Mouse (Mus musculus) lung, embryonic 14.5 days (tissue): ENCODE results near the gene Gls. TPM values are rescaled to one million over a fixed set of nuclear protein-coding genes. Genes with fewer than 3 reads are reported as not detected.

ENCODE experiments used
- ATAC-seq: fragments of 200-750 bp; cut with Nextera tagmentation; 2 replicates; pipeline ENCODE4 v1.8.0; 2017; ENCODE audit warnings: mild to moderate bottlenecking, moderate TSS enrichment, moderate library complexity; ENCODE audit not compliant: insufficient read depth
- DNase-seq: peaks from one replicate; pipeline ENCODE4 v3.0.0-alpha.2; 2015
- H3K27ac ChIP-seq: fragments of 300-500 bp; sonication (generic); 2 replicates; pipeline ENCODE4 v1.5.1; 2014; ENCODE audit warnings: low read depth, mild to moderate bottlenecking, moderate library complexity
- H3K27me3 ChIP-seq: fragments of 300-500 bp; sonication (generic); 2 replicates; pipeline ENCODE4 v1.6.1; 2014; ENCODE audit warnings: low read length, control low read depth; ENCODE audit not compliant: insufficient read depth
- H3K36me3 ChIP-seq: fragments of 300-500 bp; sonication (generic); 2 replicates; pipeline ENCODE4 v1.6.1; 2014; ENCODE audit warnings: control low read depth; ENCODE audit not compliant: insufficient read depth
- H3K4me1 ChIP-seq: fragments of 300-500 bp; sonication (generic); 2 replicates; pipeline ENCODE4 v1.6.1; 2014; ENCODE audit warnings: antibody characterized with exemption, control low read depth; ENCODE audit not compliant: insufficient read depth
- H3K4me2 ChIP-seq: fragments of 300-500 bp; sonication (generic); 2 replicates; pipeline ENCODE4 v1.6.1; 2014; ENCODE audit warnings: mild to moderate bottlenecking
- H3K4me3 ChIP-seq: fragments of 300-500 bp; sonication (generic); 2 replicates; pipeline ENCODE4 v1.5.1; 2014; ENCODE audit warnings: low read depth, low read length
- H3K9ac ChIP-seq: fragments of 300-500 bp; sonication (generic); 2 replicates; pipeline ENCODE4 v1.6.1; 2014
- H3K9me3 ChIP-seq: fragments of 300-500 bp; sonication (generic); 2 replicates; pipeline ENCODE4 v1.6.1; 2016; ENCODE audit warnings: low read depth, low read length, control low read depth
- CTCF ChIP-seq: IDR thresholded peaks from 2 replicates; pipeline ENCODE4 v1.5.1; 2016; ENCODE audit warnings: antibody characterized with exemption, low read depth
- WGBS: fragments of 180-500 bp; shearing (Covaris S2); extraction: QIAGEN DNeasy Blood & Tissue Kit; methylation state at CpG from one replicate; pipeline ENCODE4 v1.1.7; 2014; 5-methylcytosine and 5-hydroxymethylcytosine counted together
- polyA plus RNA-seq: library from polyadenylated mRNA; unstranded; fragments of >200 nt; fragmentation: Nextera tagmentation; extraction: Ambion mirVana; gene quantifications from 2 replicates; pipeline ENCODE4 v1.2.1, GENCODE M21; 2014

Gls gene
- polyA plus RNA-seq, 1 experiment from 2014 or later, result 34.4 TPM

- H3K36me3 ChIP-seq, result no peaks in the 10 kb centered on the region
- H3K4me1 ChIP-seq, result peaks cover 10% of the 10 kb centered on the region; the same call in 1 of the 2 replicates
- no peak overlapping the region for H3K4me2 ChIP-seq
- H3K4me3 ChIP-seq, result no peak overlapping the region
- H3K27me3 ChIP-seq, result no peaks in the 10 kb centered on the region
- no peak for TF ChIP-seq CTCF
- no peak overlapping the region for H3K9ac ChIP-seq
- H3K9me3 ChIP-seq, result no peaks in the 10 kb centered on the region
- H3K27ac ChIP-seq, result no peak overlapping the region
- 65% methylated on average over 3 of the region's 3 CpGs for WGBS
- ATAC-seq (no peak), DNase-seq (no peak)
Measured at GRCm38 (mm10) chr1:52116441-52116840, 116.6 kb downstream of the Gls start.

- Histone ChIP-seq H3K9me3 (no peaks in the 10 kb centered on the region), H3K36me3 (no peaks in the 10 kb centered on the region), H3K4me3 (peak overlapping the region; percentile 36), H3K27me3 (no peaks in the 10 kb centered on the region), H3K4me1 (0 out of 2 replicates have a peak, but pooled peaks cover 6% of the 10 kb centered on the region), H3K4me2 (peak overlapping the region; percentile 71), H3K9ac (peak overlapping the region; percentile 59), H3K27ac (peak overlapping the region; percentile 80)
- peak; percentile 95 for ATAC-seq
- peak; percentile 98 for TF ChIP-seq CTCF
- peak; percentile 98 for DNase-seq
- under 1% methylated on average over 32 of the region's 32 CpGs for whole genome bisulfite sequencing
Measured at GRCm38 (mm10) chr1:52113666-52114069, 119.4 kb downstream of the Gls start.

Other genes starting within 250 kb of the Gls start
- gene Stat4, start 246.1 kb downstream of the Gls start, polyA plus RNA-seq, result 3.2 and 4.0 TPM in 2 replicates
- gene Stat1, start 113.8 kb downstream of the Gls start, polyA plus RNA-seq, result 21.4 and 23.5 TPM in 2 replicates